Comparison of ENCODE assay signal across 10 mouse cellular contexts in the genomic region with DNA sequence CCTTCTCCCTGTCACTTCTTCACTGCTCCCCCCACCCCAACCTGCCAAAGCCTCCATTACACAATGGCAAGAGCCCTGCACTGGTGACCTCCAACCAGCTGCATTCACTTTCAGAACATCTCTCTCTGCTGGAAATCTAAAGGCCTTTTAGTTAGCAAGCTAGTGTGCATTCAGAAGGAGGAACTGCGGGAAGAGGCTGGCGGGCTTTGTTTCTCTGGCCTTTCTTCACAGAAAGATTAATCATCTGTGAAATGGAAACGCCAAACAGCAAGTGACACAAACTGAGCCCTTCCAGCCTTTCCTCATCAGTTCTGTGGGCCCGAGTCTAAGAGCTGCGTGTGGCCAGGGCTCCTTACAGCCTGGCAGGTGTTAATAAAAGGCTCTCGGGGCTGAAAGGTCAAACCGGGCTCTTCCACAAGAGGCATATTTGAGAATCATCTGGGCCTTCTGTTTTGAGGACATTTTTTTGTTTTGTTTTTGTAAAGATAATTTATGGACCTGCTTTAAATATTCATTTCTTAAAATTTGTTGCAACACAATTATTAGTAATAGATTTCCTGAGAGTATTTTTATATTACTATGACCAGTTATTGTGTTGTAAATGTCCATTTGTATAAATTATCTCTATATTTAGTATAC.
DNase-seq lines count a peak whose midpoint lies in the region; ATAC-seq and TF ChIP-seq lines count a peak whose summit lies in the region.
"Had no signal": no experiment of that assay in that cellular context is flagged by ENCODE, and none has a peak within 500 bp of the region (broad histone marks: within the 10 kb centered on the region; RNA-seq: fewer than 3 reads in every experiment).

No protein-coding gene starts in this region.

- H3K9me3 ChIP-seq in ES-E14 (ENCODE audit: control insufficient read depth, insufficient read depth, low read depth, low read length) = no peaks in the 10 kb centered on the region
- H3K9me3 ChIP-seq in forebrain, embryonic 15.5 days = no peaks in the 10 kb centered on the region
- H3K9me3 ChIP-seq in midbrain, embryonic 12.5 days = no peaks in the 10 kb centered on the region
- H3K9me3 ChIP-seq: embryonic facial prominence, embryonic 13.5 days; G1E had no signal

- WGBS in forebrain, embryonic 15.5 days = 5% methylated on average over 7 of the region's 7 CpGs
- WGBS in midbrain, embryonic 12.5 days = 7% methylated on average over 7 of the region's 7 CpGs

- no peaks in the 10 kb centered on the region for H3K27me3 ChIP-seq in forebrain, embryonic 15.5 days
- H3K27me3 ChIP-seq in midbrain, embryonic 12.5 days = peaks cover 7% of the 10 kb centered on the region; the same call in 1 of the 2 replicates
- H3K27me3 ChIP-seq: embryonic facial prominence, embryonic 13.5 days had no signal

- peaks cover 2 to 7% of the 10 kb centered on the region in 2 experiments; a peak in 2 of 4 replicates for H3K4me1 ChIP-seq in ES-E14 (ENCODE audit: control insufficient read depth in 2 of 2, insufficient read depth in 2 of 2, low read length in 2 of 2, poor library complexity in 1 of 2)
- H3K4me1 ChIP-seq in forebrain, embryonic 15.5 days = peaks cover 9% of the 10 kb centered on the region
- peaks cover 12% of the 10 kb centered on the region for H3K4me1 ChIP-seq in midbrain, embryonic 12.5 days

- in situ Hi-C loops in ES-E14 (cut with MboI; ENCODE audit: low sequenced_read_pairs in 2 of 2, unreplicated experiment in 2 of 2) = no loop called here

- H3K36me3 ChIP-seq in ES-E14 (ENCODE audit: control insufficient read depth, insufficient read depth, low read length, poor library complexity, severe bottlenecking) = peaks cover 2% of the 10 kb centered on the region; the same call in 1 of the 2 replicates
- no peaks in the 10 kb centered on the region for H3K36me3 ChIP-seq in forebrain, embryonic 15.5 days
- no peaks in the 10 kb centered on the region; the same call in 1 of the 2 replicates for H3K36me3 ChIP-seq in midbrain, embryonic 12.5 days
- H3K36me3 ChIP-seq: embryonic facial prominence, embryonic 13.5 days had no signal

- no peak overlapping the region for H3K4me2 ChIP-seq in forebrain, embryonic 15.5 days (replicated peaks)
- H3K4me2 ChIP-seq in midbrain, embryonic 12.5 days (replicated peaks) = peak overlapping the region; percentile 15; the same call in 1 of the 2 replicates
- H3K4me2 ChIP-seq: embryonic facial prominence, embryonic 13.5 days had no signal

- no peak overlapping the region for H3K9ac ChIP-seq in ES-E14 (ENCODE audit: insufficient read depth, low read depth, low read length, poor library complexity, severe bottlenecking)
- H3K9ac ChIP-seq in forebrain, embryonic 15.5 days (replicated peaks) = no peak overlapping the region
- no peak overlapping the region; the same call in 1 of the 2 replicates for H3K9ac ChIP-seq in midbrain, embryonic 12.5 days (replicated peaks)
- H3K9ac ChIP-seq: embryonic facial prominence, embryonic 13.5 days had no signal

- peak overlapping the region; percentile 50; the same call in 1 of the 2 replicates for H3K27ac ChIP-seq in ES-E14 (ENCODE audit: insufficient read depth, low read depth, low read length, poor library complexity, severe bottlenecking)
- H3K27ac ChIP-seq in forebrain, embryonic 15.5 days (replicated peaks) = peak overlapping the region; percentile 79
- peak overlapping the region; percentile 49 for H3K27ac ChIP-seq in midbrain, embryonic 12.5 days (replicated peaks)
- H3K27ac ChIP-seq: embryonic facial prominence, embryonic 13.5 days had no signal

- DNase-seq in ES-E14 (ENCODE audit: low read depth, low spot score) (peak; percentile 19), ZHBTc4 (ENCODE audit: low read depth, low spot score) (peak; percentile 31)
- no peak for DNase-seq in spleen, postnatal 14 days (ENCODE audit: low spot score in 2 of 2)
- no peak for DNase-seq in adrenal gland, postnatal 36 days
- no peak for DNase-seq in layer of hippocampus, adult 18-20 months (ENCODE audit: low spot score in 2 of 2)

- H3K4me3 ChIP-seq in ES-E14 (ENCODE audit: insufficient read depth in 1 of 2, low read depth in 1 of 2, low read length in 2 of 2, poor library complexity in 1 of 2, severe bottlenecking in 1 of 2) = no peak overlapping the region
- H3K4me3 ChIP-seq in forebrain, embryonic 15.5 days = no peak overlapping the region
- H3K4me3 ChIP-seq in midbrain, embryonic 12.5 days = no peak overlapping the region
- H3K4me3 ChIP-seq: embryonic facial prominence, embryonic 13.5 days had no signal

- peak; percentile 55; the same call in 1 of the 2 replicates for ATAC-seq in forebrain, embryonic 15.5 days (replicated peaks)
- ATAC-seq in midbrain, embryonic 12.5 days (ENCODE audit: low FRiP score, low read depth) = peak; percentile 77; the same call in 1 of the 2 replicates
- ATAC-seq: intestine, embryonic 16.5 days had no signal

TF ChIP-seq in ES-E14, 5 proteins besides CTCF, POLR2A, EP300 and RAD21:
- no peak for TF ChIP-seq ZNF384 (IDR thresholded peaks at IDR 0.05; ENCODE audit: low read depth, low read length)
- TF ChIP-seq MAFK (IDR thresholded peaks at IDR 0.05; ENCODE audit: insufficient read depth, low read depth, low read length) = no peak
- TF ChIP-seq HCFC1 (IDR thresholded peaks at IDR 0.05; ENCODE audit: borderline replicate concordance, insufficient read depth, low read length) = no peak
- no peak for TF ChIP-seq CHD2 (IDR thresholded peaks at IDR 0.05; ENCODE audit: low read depth, low read length)
- no peak for TF ChIP-seq ZC3H11A (IDR thresholded peaks at IDR 0.05; ENCODE audit: borderline replicate concordance, low read depth, low read length)

Comparison
In these comparisons a context has a peak if more than half of its experiments do, and no peak if none do; other contexts are left out.
1. DNase-seq: peak in ES-E14 (single experiment) and ZHBTc4 (single experiment); none in spleen, postnatal 14 days (0 of 2), adrenal gland, postnatal 36 days (0 of 2) and layer of hippocampus, adult 18-20 months (0 of 2).
2. Peak in every context shown above with its lines, with median percentiles within 50 percentile points of each other: H3K27ac ChIP-seq.